Mouse (Mus musculus): ENCODE results near the gene Wdr59. TPM values are rescaled to one million over a fixed set of nuclear protein-coding genes. Genes with fewer than 3 reads are reported as not detected.

Wdr59 gene
- polyA plus RNA-seq, 1 experiment = 8.9 TPM

GRCm38 (mm10) chr8:111471526-111472081 is 50.3 kb downstream of the Wdr59 start:
- no peak for DNase-seq
- Histone ChIP-seq H3K4me3 (replicated peaks; ENCODE audit: extremely low read depth, low read depth, low read length) (no peak overlapping the region), H3K4me1 (ENCODE audit: control insufficient read depth, insufficient read depth, low read length) (no peaks in the 10 kb centered on the region)
- TF ChIP-seq POLR2A (IDR thresholded peaks at IDR 0.05; ENCODE audit: borderline replicate concordance, extremely low read depth, low read depth, low read length) = no peak
- no peak for TF ChIP-seq CTCF (IDR thresholded peaks at IDR 0.05; ENCODE audit: insufficient read depth, low read length)
- WGBS = 71% methylated on average over 12 of the region's 12 CpGs

- WGBS = 56% methylated on average over 6 of the region's 6 CpGs
- no peak overlapping the region for H3K4me3 ChIP-seq (replicated peaks; ENCODE audit: extremely low read depth, low read depth, low read length)
- H3K4me1 ChIP-seq (ENCODE audit: control insufficient read depth, insufficient read depth, low read length) = no peaks in the 10 kb centered on the region
- no peak for TF ChIP-seq POLR2A (IDR thresholded peaks at IDR 0.05; ENCODE audit: borderline replicate concordance, extremely low read depth, low read depth, low read length)
- TF ChIP-seq CTCF (IDR thresholded peaks at IDR 0.05; ENCODE audit: insufficient read depth, low read length) = no peak
- no peak for DNase-seq
Observed at GRCm38 (mm10) chr8:111469013-111469412, 52.9 kb downstream of the Wdr59 start.

- DNase-seq = no peak
- WGBS = 84% methylated on average over 1 of the region's 1 CpGs
- no peaks in the 10 kb centered on the region for H3K4me1 ChIP-seq (ENCODE audit: control insufficient read depth, insufficient read depth, low read length)
Observed at GRCm38 (mm10) chr8:111465341-111465740, 56.6 kb downstream of the Wdr59 start.

GRCm38 (mm10) chr8:111464526-111464925 is 57.4 kb downstream of the Wdr59 start:
- H3K4me1 ChIP-seq (ENCODE audit: control insufficient read depth, insufficient read depth, low read length) = no peaks in the 10 kb centered on the region
- no peak overlapping the region for H3K4me3 ChIP-seq (replicated peaks; ENCODE audit: extremely low read depth, low read depth, low read length)
- 79% methylated on average over 4 of the region's 4 CpGs for WGBS
- no peak for TF ChIP-seq CTCF (IDR thresholded peaks at IDR 0.05; ENCODE audit: insufficient read depth, low read length)
- no peak for TF ChIP-seq POLR2A (IDR thresholded peaks at IDR 0.05; ENCODE audit: borderline replicate concordance, extremely low read depth, low read depth, low read length)
- DNase-seq = no peak

More at GRCm38 (mm10) chr8:111465341-111465740, 56.6 kb downstream of the Wdr59 start:
- H3K4me3 ChIP-seq (replicated peaks; ENCODE audit: extremely low read depth, low read depth, low read length) = no peak overlapping the region
- peak; percentile 30; the same call in 1 of the 2 replicates for TF ChIP-seq CTCF (IDR thresholded peaks at IDR 0.05; ENCODE audit: insufficient read depth, low read length)
- no peak for TF ChIP-seq POLR2A (IDR thresholded peaks at IDR 0.05; ENCODE audit: borderline replicate concordance, extremely low read depth, low read depth, low read length)

- DNase-seq = no peak
Observed at GRCm38 (mm10) chr8:111449671-111450070, 72.2 kb downstream of the Wdr59 start.

GRCm38 (mm10) chr8:111445960-111446660 is 75.8 kb downstream of the Wdr59 start:
- Histone ChIP-seq H3K4me1 (ENCODE audit: control insufficient read depth, insufficient read depth, low read length) (no peaks in the 10 kb centered on the region; the same call in 1 of the 2 replicates), H3K4me3 (replicated peaks; ENCODE audit: extremely low read depth, low read depth, low read length) (no peak overlapping the region)
- 62% methylated on average over 4 of the region's 4 CpGs for WGBS
- DNase-seq = no peak
- TF ChIP-seq CTCF (IDR thresholded peaks at IDR 0.05; ENCODE audit: insufficient read depth, low read length) = no peak
- no peak for TF ChIP-seq POLR2A (IDR thresholded peaks at IDR 0.05; ENCODE audit: borderline replicate concordance, extremely low read depth, low read depth, low read length)

More at GRCm38 (mm10) chr8:111449671-111450070, 72.2 kb downstream of the Wdr59 start:
- WGBS = 16% methylated on average over 4 of the region's 4 CpGs
- TF ChIP-seq CTCF (IDR thresholded peaks at IDR 0.05; ENCODE audit: insufficient read depth, low read length) = no peak
- TF ChIP-seq POLR2A (IDR thresholded peaks at IDR 0.05; ENCODE audit: borderline replicate concordance, extremely low read depth, low read depth, low read length) = no peak
- H3K4me3 ChIP-seq (replicated peaks; ENCODE audit: extremely low read depth, low read depth, low read length) = no peak overlapping the region
- H3K4me1 ChIP-seq (ENCODE audit: control insufficient read depth, insufficient read depth, low read length) = no peaks in the 10 kb centered on the region; the same call in 1 of the 2 replicates

- H3K4me1 ChIP-seq (ENCODE audit: control insufficient read depth, insufficient read depth, low read length) = no peaks in the 10 kb centered on the region; the same call in 1 of the 2 replicates
- H3K4me3 ChIP-seq (replicated peaks; ENCODE audit: extremely low read depth, low read depth, low read length) = no peak overlapping the region
- TF ChIP-seq CTCF (IDR thresholded peaks at IDR 0.05; ENCODE audit: insufficient read depth, low read length) = no peak
- no peak for TF ChIP-seq POLR2A (IDR thresholded peaks at IDR 0.05; ENCODE audit: borderline replicate concordance, extremely low read depth, low read depth, low read length)
- 80% methylated on average over 18 of the region's 18 CpGs for WGBS
- no peak for DNase-seq
Observed at GRCm38 (mm10) chr8:111445558-111445957, 76.3 kb downstream of the Wdr59 start.

- DNase-seq = no peak
- no peaks in the 10 kb centered on the region; the same call in 1 of the 2 replicates for H3K4me1 ChIP-seq (ENCODE audit: control insufficient read depth, insufficient read depth, low read length)
- no peak overlapping the region for H3K4me3 ChIP-seq (replicated peaks; ENCODE audit: extremely low read depth, low read depth, low read length)
- TF ChIP-seq POLR2A (IDR thresholded peaks at IDR 0.05; ENCODE audit: borderline replicate concordance, extremely low read depth, low read depth, low read length) (no peak), CTCF (IDR thresholded peaks at IDR 0.05; ENCODE audit: insufficient read depth, low read length) (no peak)
- WGBS = 73% methylated on average over 4 of the region's 4 CpGs
Observed at GRCm38 (mm10) chr8:111444245-111444644, 77.6 kb downstream of the Wdr59 start.

GRCm38 (mm10) chr8:111439189-111439588 is 82.7 kb downstream of the Wdr59 start:
- TF ChIP-seq CTCF (IDR thresholded peaks at IDR 0.05; ENCODE audit: insufficient read depth, low read length) (peak; percentile 37; the same call in 1 of the 2 replicates), POLR2A (IDR thresholded peaks at IDR 0.05; ENCODE audit: borderline replicate concordance, extremely low read depth, low read depth, low read length) (no peak)
- DNase-seq = peak; percentile 53
- 14% methylated on average over 9 of the region's 9 CpGs for WGBS
- H3K4me1 ChIP-seq (ENCODE audit: control insufficient read depth, insufficient read depth, low read length) = peaks cover 3% of the 10 kb centered on the region; the same call in 1 of the 2 replicates
- no peak overlapping the region for H3K4me3 ChIP-seq (replicated peaks; ENCODE audit: extremely low read depth, low read depth, low read length)
